Mouse (Mus musculus) CH12.LX (cell line): ENCODE measurements around the gene Clec10a.

Source experiments
- CHD1 ChIP-seq: IDR thresholded peaks from 2 replicates; pipeline ENCODE4 v1.6.1; 2012; ENCODE audit warnings: low read depth, low read length, improper control_type of control experiment, inconsistent platforms
- CTCF ChIP-seq, 2 experiments: IDR thresholded peaks in 1 of 2; conservative IDR thresholded peaks in 1 of 2; 2 replicates each; pipeline ENCODE4 v1.5.1; 2011 to 2012; ENCODE audit warnings: low read depth in 2 of 2, low read length in 2 of 2, improper control_type of control experiment in 1 of 2, inconsistent platforms in 1 of 2, mild to moderate bottlenecking in 1 of 2, moderate library complexity in 1 of 2
- EP300 ChIP-seq: IDR thresholded peaks from 2 replicates; pipeline ENCODE4 v1.6.1; 2011; ENCODE audit warnings: low read length, improper control_type of control experiment
- ETS1 ChIP-seq: conservative IDR thresholded peaks from 2 replicates; pipeline ENCODE4 v1.6.1; 2012; ENCODE audit warnings: low read depth, mild to moderate bottlenecking, inconsistent platforms, low read length, improper control_type of control experiment, moderate library complexity
- IRF4 ChIP-seq: IDR thresholded peaks from 2 replicates; pipeline ENCODE4 v1.6.1; 2014; ENCODE audit warnings: low read depth, mild to moderate bottlenecking, inconsistent platforms, low read length, improper control_type of control experiment
- MAX ChIP-seq: IDR thresholded peaks from 2 replicates; pipeline ENCODE4 v1.6.1; 2011; ENCODE audit warnings: low read length, improper control_type of control experiment
- MEF2A ChIP-seq: IDR thresholded peaks from 2 replicates; pipeline ENCODE4 v1.6.1; 2014; ENCODE audit warnings: low read depth, mild to moderate bottlenecking, inconsistent platforms, low read length, improper control_type of control experiment, borderline replicate concordance
- MYC ChIP-seq: IDR thresholded peaks from 2 replicates; pipeline ENCODE4 v1.6.1; 2011; ENCODE audit warnings: low read depth, mild to moderate bottlenecking, improper control_type of control experiment, low read length
- NRF1 ChIP-seq: IDR thresholded peaks from 2 replicates; pipeline ENCODE4 v1.6.1; 2014; ENCODE audit warnings: low read depth, mild to moderate bottlenecking, inconsistent platforms, low read length, improper control_type of control experiment, moderate library complexity
- POLR2A ChIP-seq: IDR thresholded peaks from 2 replicates; pipeline ENCODE4 v1.6.1; 2011; ENCODE audit warnings: low read depth, mild to moderate bottlenecking, improper control_type of control experiment, low read length
- POLR2AphosphoS2 ChIP-seq: IDR thresholded peaks from 2 replicates; pipeline ENCODE4 v1.6.1; 2011; ENCODE audit warnings: low read depth, low read length, improper control_type of control experiment
- RCOR1 ChIP-seq: conservative IDR thresholded peaks from 2 replicates; pipeline ENCODE4 v1.6.1; 2012; ENCODE audit warnings: low read depth, mild to moderate bottlenecking, inconsistent platforms, low read length, improper control_type of control experiment
- UBTF ChIP-seq: IDR thresholded peaks from 2 replicates; pipeline ENCODE4 v1.6.1; 2012; ENCODE audit warnings: low read depth, mild to moderate bottlenecking, inconsistent platforms, low read length, improper control_type of control experiment, moderate library complexity
- ZC3H11A ChIP-seq: IDR thresholded peaks from 2 replicates; pipeline ENCODE4 v1.6.1; 2012; ENCODE audit warnings: low read depth, mild to moderate bottlenecking, inconsistent platforms, low read length, improper control_type of control experiment

DNA sequence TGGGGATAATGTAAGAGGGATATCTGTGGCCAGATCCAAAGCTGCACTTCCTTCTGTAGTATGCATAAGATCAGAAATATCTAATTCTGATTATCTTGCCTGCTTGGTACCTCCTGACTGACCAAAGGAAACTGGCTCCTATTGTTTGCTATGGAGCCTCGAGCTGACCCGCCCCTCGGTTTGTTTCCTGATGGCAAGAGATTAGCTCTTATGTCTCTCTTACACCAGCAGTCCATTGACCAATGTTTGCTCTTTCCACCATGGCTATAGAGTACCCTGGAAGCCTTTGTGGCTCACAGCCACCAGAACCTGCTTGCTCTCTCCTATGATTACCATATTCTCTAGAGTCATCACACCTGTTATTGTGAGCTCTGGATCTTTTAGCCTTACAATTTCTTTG lies 6.3 kb downstream of the Clec10a start:
- TF ChIP-seq CTCF (conservative IDR thresholded peaks at IDR 0.05 in 1 of 2, IDR thresholded peaks at IDR 0.05 in 1 of 2; ENCODE audit: low read depth in 2 of 2, low read length in 2 of 2): no peak
- TF ChIP-seq POLR2A: no peak
- TF ChIP-seq MEF2A: no peak
- no peak for TF ChIP-seq ETS1
- TF ChIP-seq MYC: no peak
- TF ChIP-seq POLR2AphosphoS2: no peak
- no peak for TF ChIP-seq EP300
- TF ChIP-seq ZC3H11A: no peak
- no peak for TF ChIP-seq RCOR1
- no peak for TF ChIP-seq IRF4
- no peak for TF ChIP-seq UBTF
- TF ChIP-seq CHD1: no peak
- no peak for TF ChIP-seq NRF1
- no peak for TF ChIP-seq MAX
